Mouse (Mus musculus) liver, embryonic 14.5 days (tissue): ENCODE measurements around the gene Yes1. TPM values are rescaled to one million over a fixed set of nuclear protein-coding genes. Genes with fewer than 3 reads are reported as not detected.

Experiments
- ATAC-seq: fragments of 200-750 bp; cut with Nextera tagmentation; 2 replicates; pipeline ENCODE4 v1.8.0; 2017; ENCODE audit warnings: moderate number of reproducible peaks, mild to moderate bottlenecking, moderate library complexity; ENCODE audit not compliant: insufficient read depth
- DNase-seq, 3 experiments: peaks; one replicate each; pipeline ENCODE4 v3.0.0-alpha.2; 2012 to 2013; ENCODE audit warnings: low read depth in 3 of 3, low spot score in 3 of 3
- H3K27ac ChIP-seq: fragments of 300-500 bp; sonication (generic); 2 replicates; pipeline ENCODE4 v1.5.1; 2014; ENCODE audit warnings: moderate library complexity, mild to moderate bottlenecking, control low read depth, inconsistent platforms
- H3K27me3 ChIP-seq: fragments of 300-500 bp; sonication (generic); 2 replicates; pipeline ENCODE4 v1.6.1; 2014; ENCODE audit warnings: mild to moderate bottlenecking, low read length, moderate library complexity; ENCODE audit not compliant: control insufficient read depth, insufficient read depth
- H3K36me3 ChIP-seq: fragments of 300-500 bp; sonication (generic); replicated peaks from 2 replicates; pipeline ENCODE4 v1.6.1; 2014; ENCODE audit warnings: low read depth; ENCODE audit not compliant: control insufficient read depth, insufficient read depth
- H3K4me1 ChIP-seq, 2 experiments: fragments of 200-500 bp in 1 of 2; fragments of 300-500 bp in 1 of 2; sonication (generic) in 1 of 2; replicated peaks; 2 replicates each; pipeline ENCODE4 v1.6.1; 2012 to 2014; ENCODE audit warnings: antibody characterized with exemption in 1 of 2, inconsistent platforms in 1 of 2, low read length in 1 of 2; ENCODE audit not compliant: control insufficient read depth in 2 of 2, insufficient read depth in 2 of 2
- H3K4me2 ChIP-seq: fragments of 300-500 bp; sonication (generic); 2 replicates; pipeline ENCODE4 v1.6.1; 2014; ENCODE audit warnings: low read depth, mild to moderate bottlenecking, control low read depth, moderate library complexity
- H3K4me3 ChIP-seq, 2 experiments: fragments of 200-500 bp in 1 of 2; fragments of 300-500 bp in 1 of 2; sonication (generic) in 1 of 2; 2 replicates each; pipeline ENCODE4 v1.5.1; 2012 to 2014; ENCODE audit warnings: low read depth in 2 of 2, low read length in 2 of 2, mild to moderate bottlenecking in 2 of 2, control low read depth in 1 of 2, inconsistent platforms in 1 of 2, moderate library complexity in 1 of 2; ENCODE audit not compliant: insufficient read depth in 1 of 2
- H3K9ac ChIP-seq: fragments of 300-500 bp; sonication (generic); replicated peaks from 2 replicates; pipeline ENCODE4 v1.6.1; 2014; ENCODE audit warnings: mild to moderate bottlenecking, control low read depth, moderate library complexity
- H3K9me3 ChIP-seq: fragments of 300-500 bp; sonication (generic); 2 replicates; pipeline ENCODE4 v1.6.1; 2016; ENCODE audit warnings: low read length, mixed read lengths; ENCODE audit not compliant: control insufficient read depth
- CTCF ChIP-seq: IDR thresholded peaks from 2 replicates; pipeline ENCODE4 v1.5.1; 2016; ENCODE audit warnings: antibody characterized with exemption, low read depth, control low read depth
- EP300 ChIP-seq: IDR thresholded peaks from 2 replicates; pipeline ENCODE4 v1.6.1; 2016; ENCODE audit warnings: antibody characterized with exemption, low read depth
- WGBS: fragments of 180-500 bp; shearing (Covaris S2); extraction: QIAGEN DNeasy Blood & Tissue Kit; methylation state at CpG from one replicate; pipeline ENCODE4 v1.1.7; 2014; ENCODE audit not compliant: insufficient replicate concordance; 5-methylcytosine and 5-hydroxymethylcytosine counted together
- polyA plus RNA-seq, 2 experiments: library from polyadenylated mRNA; depleted of rRNA in 1 of 2; stranded (reverse) in 1 of 2; unstranded in 1 of 2; fragments of >200 nt; fragmentation: Nextera tagmentation in 1 of 2; extraction: Ambion mirVana in 1 of 2; gene quantifications; 2 replicates each; pipeline versions ENCODE4 v1.2.1 to v1.2.3; 2012 to 2014

The Yes1 gene
- polyA plus RNA-seq, 2 experiments, result 1.6 to 4.2 TPM

DNA sequence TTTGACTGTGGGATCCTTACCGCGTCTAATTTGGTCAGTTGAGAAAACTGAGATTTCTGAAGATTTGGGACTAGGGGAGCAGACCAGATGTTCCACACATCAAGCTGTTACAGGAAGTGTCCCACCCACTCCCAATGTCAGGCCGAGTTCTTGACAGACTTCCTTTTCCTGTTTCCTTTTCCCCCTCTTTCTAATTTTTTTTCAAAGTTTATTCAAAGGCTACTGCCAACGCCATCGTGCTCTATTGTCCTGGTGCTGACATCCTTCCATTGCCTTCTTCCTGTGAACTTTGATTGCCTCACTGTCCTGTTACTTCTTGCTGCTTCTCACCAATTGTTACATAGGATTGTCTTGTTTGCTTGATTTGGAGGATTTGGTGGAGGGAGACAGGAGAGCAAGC lies 16.6 kb upstream of the Yes1 start:
- Histone ChIP-seq H3K4me2 (no peak overlapping the region), H3K27ac (no peak overlapping the region), H3K36me3 (no peaks in the 10 kb centered on the region), H3K27me3 (no peaks in the 10 kb centered on the region), H3K9me3 (no peaks in the 10 kb centered on the region), H3K9ac (no peak overlapping the region), H3K4me3 (no peak overlapping the region), H3K4me1 (no peaks in the 10 kb centered on the region)
- no peak for TF ChIP-seq CTCF
- TF ChIP-seq EP300, result no peak
- ATAC-seq, result no peak
- no peak for DNase-seq
- WGBS, result 14% methylated on average over 5 of the region's 5 CpGs

DNA sequence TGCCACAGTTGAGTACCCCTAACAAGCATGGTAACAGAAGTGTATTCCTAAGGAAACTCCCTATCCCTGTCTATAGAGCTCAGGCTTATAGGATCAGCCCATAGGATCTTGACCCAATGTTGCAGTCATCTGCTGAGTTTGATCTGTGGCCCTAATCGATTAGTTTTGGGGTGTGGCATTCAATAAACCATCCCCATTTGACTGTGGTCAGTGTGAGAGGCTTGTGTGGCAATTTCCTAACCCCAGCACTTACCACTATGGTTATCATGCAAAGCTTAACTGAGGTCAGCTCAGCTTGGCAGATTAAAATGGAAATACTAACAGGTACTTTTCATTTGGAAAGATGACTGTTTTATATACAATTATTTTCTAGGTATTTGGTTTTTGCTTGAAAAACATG lies 5.1 kb upstream of the Yes1 start:
- H3K27me3 ChIP-seq, result peaks cover 8% of the 10 kb centered on the region
- ATAC-seq, result no peak
- no peak overlapping the region for H3K4me2 ChIP-seq
- H3K36me3 ChIP-seq, result no peaks in the 10 kb centered on the region
- no peak for DNase-seq
- TF ChIP-seq CTCF, result no peak
- TF ChIP-seq EP300, result no peak
- H3K9ac ChIP-seq, result no peak overlapping the region
- H3K4me3 ChIP-seq, result no peak overlapping the region
- WGBS, result 41% methylated on average over 1 of the region's 1 CpGs
- H3K4me1 ChIP-seq, result 0 out of 4 replicates have a peak, but pooled peaks cover 0 to 2% of the 10 kb centered on the region in 2 experiments
- no peaks in the 10 kb centered on the region for H3K9me3 ChIP-seq
- no peak overlapping the region for H3K27ac ChIP-seq

DNA sequence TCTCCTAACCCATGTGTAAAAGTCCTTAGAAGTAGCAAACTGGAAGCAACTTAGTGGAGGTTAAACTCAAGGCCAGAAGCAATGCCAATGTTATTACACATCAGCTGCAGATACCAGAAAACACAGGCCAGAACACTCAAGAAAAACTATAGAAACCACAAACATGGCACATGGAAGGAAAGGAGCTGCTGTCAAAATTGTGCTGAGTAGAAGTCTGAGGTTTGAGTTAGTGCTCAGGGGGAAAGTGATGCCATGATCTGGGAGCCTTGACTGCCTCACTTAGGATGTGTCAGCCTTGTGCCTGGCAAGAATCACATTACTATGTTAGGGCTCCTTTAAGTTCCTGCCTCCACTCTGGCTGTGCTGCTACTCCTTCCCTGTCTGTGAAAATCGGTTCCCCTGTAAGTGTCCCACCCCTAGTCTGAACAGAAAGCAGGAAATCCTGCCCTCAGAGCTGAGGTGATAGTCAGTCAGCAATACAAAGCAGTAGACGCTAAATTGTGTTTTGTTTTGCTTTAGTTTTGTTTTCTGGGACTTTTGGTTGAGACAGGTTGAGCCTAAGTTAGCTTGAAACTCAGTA lies 3.1 kb upstream of the Yes1 start:
- WGBS, result 7% methylated on average over 2 of the region's 2 CpGs
- no peak overlapping the region for H3K4me3 ChIP-seq

DNA sequence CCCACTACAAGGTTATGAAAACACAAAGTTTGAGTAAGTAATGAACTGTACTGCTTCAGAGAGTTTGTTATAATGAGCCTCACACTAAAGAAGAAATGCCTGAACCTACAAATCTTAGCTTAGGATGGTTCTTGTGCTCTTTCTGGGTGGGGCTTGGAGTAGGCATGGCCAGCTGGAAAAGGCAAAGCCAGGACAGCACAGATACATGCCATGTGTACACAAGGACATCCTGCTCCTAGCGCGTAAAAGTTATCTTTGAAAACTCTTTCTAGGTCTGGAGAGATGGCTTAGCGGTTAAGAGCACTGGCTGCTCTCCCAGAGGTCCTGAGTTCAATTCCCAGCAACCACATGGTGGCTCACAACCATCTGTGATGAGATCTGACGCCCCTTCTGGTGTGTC lies 2.5 kb upstream of the Yes1 start:
- no peak overlapping the region for H3K4me3 ChIP-seq
- H3K36me3 ChIP-seq, result no peaks in the 10 kb centered on the region
- H3K27ac ChIP-seq, result no peak overlapping the region
- TF ChIP-seq EP300 (no peak), CTCF (no peak)
- H3K9me3 ChIP-seq, result no peaks in the 10 kb centered on the region
- H3K4me1 ChIP-seq, result 0 out of 4 replicates have a peak, but pooled peaks cover 0 to 2% of the 10 kb centered on the region in 2 experiments
- H3K27me3 ChIP-seq, result peaks cover 9% of the 10 kb centered on the region
- no peak overlapping the region for H3K9ac ChIP-seq
- WGBS, result 63% methylated on average over 4 of the region's 4 CpGs
- H3K4me2 ChIP-seq, result no peak overlapping the region
- no peak for DNase-seq
- ATAC-seq, result no peak

More for the DNA sequence above, 3.1 kb upstream of the Yes1 start:
- Histone ChIP-seq H3K27me3 (peaks cover 9% of the 10 kb centered on the region), H3K4me1 (0 out of 4 replicates have a peak, but pooled peaks cover 0 to 2% of the 10 kb centered on the region in 2 experiments), H3K9ac (no peak overlapping the region), H3K4me2 (no peak overlapping the region), H3K9me3 (no peaks in the 10 kb centered on the region), H3K36me3 (no peaks in the 10 kb centered on the region), H3K27ac (no peak overlapping the region)
- ATAC-seq, result no peak
- DNase-seq, result no peak
- no peak for TF ChIP-seq EP300
- no peak for TF ChIP-seq CTCF

DNA sequence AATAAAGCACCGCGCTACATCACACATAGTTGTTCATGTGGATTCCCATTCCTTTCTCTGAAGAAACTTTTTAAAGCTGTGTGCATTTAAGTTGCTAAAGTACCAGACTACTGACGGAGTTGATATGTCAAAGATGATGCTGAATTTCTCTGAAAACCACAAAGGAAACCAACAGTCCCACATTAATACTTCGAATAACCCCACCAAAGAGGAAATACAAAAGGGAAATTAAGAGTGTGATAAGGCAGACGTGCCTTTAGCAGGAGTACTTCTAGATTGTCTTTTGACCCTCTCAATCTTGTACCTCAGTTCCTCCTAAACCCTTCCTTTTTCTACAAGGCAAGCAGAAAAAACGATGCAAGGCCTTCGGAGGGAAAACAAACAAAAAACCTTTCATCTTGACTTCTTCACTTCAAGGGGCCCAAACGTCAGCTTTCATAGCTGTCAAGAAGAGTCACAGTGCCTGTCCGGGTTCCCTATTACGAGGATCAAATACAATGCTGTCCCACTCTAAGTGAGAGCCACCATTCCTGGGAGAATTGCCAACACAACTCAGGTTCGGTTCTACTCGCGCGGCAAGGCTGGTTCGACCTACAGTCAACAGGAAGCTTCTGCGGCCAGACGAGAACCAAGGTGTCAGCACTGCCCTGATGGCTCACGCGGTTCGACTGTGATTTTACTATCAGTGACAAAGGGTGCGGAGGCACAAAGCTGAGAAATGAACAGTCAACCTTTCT lies 739 bp upstream of the Yes1 start:
- Histone ChIP-seq H3K9me3 (no peaks in the 10 kb centered on the region), H3K27ac (peak overlapping the region; percentile 28), H3K4me2 (peak overlapping the region; percentile 81), H3K4me3 (peak overlapping the region; percentile 70 to 72), H3K27me3 (peaks cover 9% of the 10 kb centered on the region), H3K36me3 (no peaks in the 10 kb centered on the region), H3K9ac (peak overlapping the region; percentile 61), H3K4me1 (0 out of 4 replicates have a peak, but pooled peaks cover 0 to 2% of the 10 kb centered on the region in 2 experiments)
- DNase-seq (peak in 1 of 3 experiments; percentile 9), ATAC-seq (peak; percentile 44; the same call in 1 of the 2 replicates)
- TF ChIP-seq CTCF, result no peak
- TF ChIP-seq EP300, result no peak
- WGBS, result 9% methylated on average over 21 of the region's 21 CpGs
